Mouse (Mus musculus): ENCODE measurements at regions not wholly inside any gene's neighbourhood (a gene's known extent, or its start where the extent isn't known, plus 50 kb on each side); places are given as distances from the start of the nearest gene placed in this dataset.

GRCm38 (mm10) chr3:105309020-105309419 lies 143.1 kb upstream of the Kcnd3 start:
- TF ChIP-seq CTCF (IDR thresholded peaks at IDR 0.05; ENCODE audit: low read depth) (no peak), EP300 (IDR thresholded peaks at IDR 0.05; ENCODE audit: low read depth) (no peak)

Measured in liver, postnatal 0 days (tissue).